Mouse (Mus musculus): ENCODE results near the gene Alg2.

GRCm38 (mm10) chr4:47422946-47423345 lies 51.2 kb downstream of the Alg2 start:
- TF ChIP-seq CTCF (conservative IDR thresholded peaks at IDR 0.05; ENCODE audit: insufficient read depth, insufficient read length, low read depth, low read length) (no peak), POLR2A (IDR thresholded peaks at IDR 0.05; ENCODE audit: low read depth, low read length) (no peak)
